Mouse (Mus musculus) c-Kit-positive CD71-positive TER-119-negative erythroid progenitor cells, embryonic 14.5 days (primary cell): ENCODE measurements around the gene Limd1.

Source experiments
- DNase-seq: peaks from one replicate; pipeline ENCODE4 v3.0.0-alpha.2; 2013; ENCODE audit warnings: low read depth

Limd1 gene

DNA sequence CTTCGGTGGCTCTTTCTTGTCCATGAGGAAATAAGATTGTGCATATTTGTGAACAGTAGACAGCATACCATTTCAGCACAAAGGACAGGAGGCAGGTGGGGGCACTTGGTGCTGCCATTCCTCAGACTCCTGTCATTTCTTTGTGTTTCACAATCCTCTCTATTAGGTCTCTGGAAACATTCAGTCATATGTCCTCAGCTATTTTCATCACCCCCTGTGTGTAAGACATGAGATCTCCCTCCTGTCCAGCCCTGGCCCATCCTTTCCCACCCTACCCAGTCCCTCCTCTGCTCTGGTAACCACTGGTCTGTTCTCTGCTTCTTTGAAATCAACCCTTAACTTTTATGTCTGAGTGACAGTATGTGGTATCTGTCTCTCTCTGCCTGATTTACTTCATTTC lies 5.1 kb downstream of the Limd1 start:
- DNase-seq: no peak

- DNase-seq: no peak
Measured at GRCm38 (mm10) chr9:123484830-123485229, 6.3 kb downstream of the Limd1 start.

DNA sequence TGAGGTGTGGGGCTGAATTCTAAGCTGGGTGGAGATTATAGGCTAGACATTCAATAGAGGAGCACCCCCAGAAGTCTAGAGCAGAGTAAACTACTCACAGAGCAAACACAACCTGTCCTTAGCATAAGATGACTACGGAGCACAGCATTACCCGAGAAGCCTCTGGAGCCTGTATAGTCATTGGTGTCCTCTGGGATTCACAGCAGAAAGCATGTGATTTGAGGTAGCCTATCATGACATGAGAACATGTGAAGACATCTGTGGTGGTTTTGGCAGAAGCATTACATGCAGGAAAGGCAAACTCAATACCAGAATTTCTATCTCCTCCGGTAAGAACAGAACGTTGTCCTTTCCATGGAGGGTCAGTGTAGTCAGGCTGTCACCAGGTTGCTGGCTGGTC lies 7.1 kb downstream of the Limd1 start:
- no peak for DNase-seq

DNA sequence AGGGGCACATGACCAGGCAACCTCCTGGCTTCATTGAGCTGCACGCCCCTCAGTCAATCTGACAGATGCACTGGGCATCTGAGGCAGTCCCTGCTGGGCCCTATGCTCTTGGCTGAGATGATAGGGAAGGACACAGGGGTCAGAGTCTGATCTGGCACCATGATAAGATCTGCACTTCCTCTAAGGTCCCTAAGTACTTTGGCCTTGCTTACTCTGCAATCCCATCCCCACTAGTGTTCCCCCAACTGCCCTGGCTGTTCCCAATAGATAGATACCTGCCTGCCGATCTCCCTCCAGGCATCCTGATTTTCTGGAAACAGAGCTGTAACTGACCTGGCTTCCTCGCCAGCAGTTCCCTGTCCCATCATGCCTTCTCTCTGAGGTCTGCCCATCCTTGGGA lies 8.1 kb downstream of the Limd1 start:
- DNase-seq: no peak

- DNase-seq: no peak
Measured at GRCm38 (mm10) chr9:123489073-123489472, 10.6 kb downstream of the Limd1 start.

GRCm38 (mm10) chr9:123489727-123490343 lies 11.3 kb downstream of the Limd1 start:
- DNase-seq: no peak

GRCm38 (mm10) chr9:123490930-123491329 lies 12.4 kb downstream of the Limd1 start:
- no peak for DNase-seq

DNA sequence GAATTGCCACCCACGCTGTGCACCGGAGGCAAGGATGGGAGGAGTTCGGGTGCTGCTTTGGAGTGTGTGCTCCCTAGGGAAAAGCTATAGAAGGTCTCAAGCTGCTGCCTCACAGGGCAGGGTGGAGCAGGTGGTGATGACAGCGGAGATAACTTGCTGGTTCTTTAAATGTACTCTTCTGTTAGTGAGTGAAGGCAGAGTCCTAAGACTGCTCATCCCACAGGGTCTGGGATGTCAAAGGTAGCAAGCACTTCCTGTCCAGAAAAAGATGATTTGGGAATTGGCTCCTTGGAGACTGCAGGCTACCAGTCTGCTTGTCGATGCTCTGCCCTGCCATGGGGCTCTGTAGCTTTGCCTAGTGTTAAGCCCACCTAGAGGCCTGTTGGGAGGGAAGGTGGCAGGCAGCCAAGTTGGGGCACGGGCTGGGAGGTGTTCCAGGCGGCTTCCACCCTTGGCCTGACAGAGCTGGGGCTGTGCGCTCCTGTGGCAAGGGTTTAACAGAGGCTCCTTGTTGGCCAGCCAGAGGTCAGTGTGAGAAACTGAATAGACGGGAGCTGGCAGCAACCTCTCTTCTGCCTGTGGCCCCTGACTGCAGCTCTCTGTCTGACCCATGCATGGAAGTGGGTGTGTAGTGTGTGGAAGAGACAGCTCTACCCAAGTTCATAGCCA lies 13.5 kb downstream of the Limd1 start:
- no peak for DNase-seq

DNA sequence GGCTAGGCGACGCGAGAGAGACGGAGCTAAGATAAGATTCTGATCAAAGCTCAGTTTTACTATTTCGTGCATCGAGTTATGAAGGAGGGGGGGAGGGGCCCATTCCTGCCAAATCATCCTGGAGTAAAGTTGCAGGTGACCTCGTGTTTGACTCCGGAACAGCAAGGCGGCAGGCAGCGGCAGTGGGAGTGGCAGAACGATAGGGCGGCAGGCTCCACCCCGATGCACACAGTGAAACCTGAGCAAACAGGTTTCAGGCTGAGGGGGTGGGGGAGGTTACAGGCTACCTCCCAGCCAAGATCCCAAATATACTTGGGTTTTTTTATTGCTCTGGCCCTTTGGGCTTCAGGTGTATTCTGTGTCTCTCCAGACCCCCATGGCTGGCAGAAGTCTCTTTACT lies 18.2 kb downstream of the Limd1 start:
- DNase-seq: no peak

GRCm38 (mm10) chr9:123497906-123498305 lies 19.4 kb downstream of the Limd1 start:
- no peak for DNase-seq

DNA sequence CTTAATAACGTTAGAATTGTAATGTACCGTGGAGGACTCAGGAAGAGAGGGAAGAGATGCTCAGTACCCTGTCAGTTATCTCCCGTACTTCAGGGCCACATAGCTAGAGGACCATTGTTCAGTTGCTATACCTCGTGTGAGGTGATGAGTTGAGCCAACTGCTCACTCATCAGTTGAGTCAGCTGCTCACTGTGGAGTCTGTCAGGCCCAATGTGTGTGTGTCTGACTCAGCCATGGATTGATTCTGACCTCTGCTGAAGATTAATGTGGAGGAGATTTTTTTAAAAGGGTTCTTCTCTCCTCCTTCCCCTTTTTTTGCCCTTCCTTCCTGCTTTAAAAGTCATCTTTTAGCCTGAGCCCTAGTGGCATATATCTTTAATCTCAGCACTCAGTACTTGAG lies 22.0 kb downstream of the Limd1 start:
- DNase-seq: no peak

- DNase-seq: no peak
Measured at GRCm38 (mm10) chr9:123503171-123503834, 24.8 kb downstream of the Limd1 start.

DNA sequence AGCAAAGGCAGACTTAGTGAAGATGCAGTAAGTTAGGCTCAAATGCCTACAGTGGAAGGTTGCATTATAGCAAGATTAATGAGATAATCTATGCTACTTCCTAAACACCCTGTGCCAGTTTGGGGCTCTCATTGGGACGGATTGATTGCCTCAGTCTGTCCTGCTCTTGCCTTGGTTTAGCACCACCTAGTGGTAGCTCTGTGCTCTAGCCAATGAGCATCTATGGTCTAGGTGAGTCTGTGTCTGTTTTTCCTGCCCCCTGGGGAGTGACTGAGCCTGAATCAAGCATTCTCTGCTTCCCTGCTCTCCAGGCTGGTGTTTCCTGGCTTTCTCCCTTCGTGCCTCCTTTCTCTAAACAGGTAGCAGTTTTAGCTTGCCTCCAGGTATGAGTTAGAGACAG lies 25.8 kb downstream of the Limd1 start:
- DNase-seq: peak; percentile 64

DNA sequence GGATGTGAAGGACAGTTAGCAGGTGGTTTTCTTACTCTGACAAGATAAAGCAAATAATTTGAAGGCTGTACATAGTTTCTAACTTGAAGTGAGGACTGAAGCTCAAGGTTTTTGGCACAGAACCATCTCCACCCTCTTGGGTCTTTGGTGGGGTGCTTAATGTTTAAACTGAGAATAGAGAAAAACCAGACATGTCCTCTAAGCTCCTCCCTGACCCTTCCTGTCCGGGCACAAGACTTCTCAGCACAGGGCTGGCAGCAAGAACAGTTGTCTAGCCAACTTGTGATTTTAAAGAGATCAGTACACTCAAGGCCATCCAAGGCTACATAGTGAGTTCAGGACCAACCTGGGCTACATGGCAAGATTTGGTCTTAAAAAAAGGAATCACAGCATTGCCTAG lies 27.1 kb downstream of the Limd1 start:
- DNase-seq: no peak

GRCm38 (mm10) chr9:123506270-123507146 lies 28.0 kb downstream of the Limd1 start:
- no peak for DNase-seq

GRCm38 (mm10) chr9:123507380-123507779 lies 28.9 kb downstream of the Limd1 start:
- no peak for DNase-seq

DNA sequence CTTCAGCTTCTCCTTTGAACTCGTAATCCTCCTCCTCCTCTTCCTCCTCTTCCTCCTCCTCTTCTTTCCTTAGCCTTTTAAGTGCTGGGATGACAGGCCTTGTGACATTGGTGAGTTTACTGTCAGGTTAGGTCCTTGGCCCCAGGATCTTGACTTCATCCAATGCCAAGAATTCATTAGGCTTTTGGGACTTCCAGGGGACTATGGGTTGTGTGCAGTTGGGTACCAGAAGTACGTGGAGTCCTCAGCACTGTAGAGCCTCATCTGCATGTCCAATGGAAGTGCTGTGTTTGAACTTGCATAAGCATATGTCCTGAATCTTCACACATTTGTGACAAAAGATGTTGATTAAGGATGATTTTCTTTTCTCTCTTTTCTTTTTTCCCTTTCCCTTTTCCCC lies 30.5 kb downstream of the Limd1 start:
- DNase-seq: no peak

DNA sequence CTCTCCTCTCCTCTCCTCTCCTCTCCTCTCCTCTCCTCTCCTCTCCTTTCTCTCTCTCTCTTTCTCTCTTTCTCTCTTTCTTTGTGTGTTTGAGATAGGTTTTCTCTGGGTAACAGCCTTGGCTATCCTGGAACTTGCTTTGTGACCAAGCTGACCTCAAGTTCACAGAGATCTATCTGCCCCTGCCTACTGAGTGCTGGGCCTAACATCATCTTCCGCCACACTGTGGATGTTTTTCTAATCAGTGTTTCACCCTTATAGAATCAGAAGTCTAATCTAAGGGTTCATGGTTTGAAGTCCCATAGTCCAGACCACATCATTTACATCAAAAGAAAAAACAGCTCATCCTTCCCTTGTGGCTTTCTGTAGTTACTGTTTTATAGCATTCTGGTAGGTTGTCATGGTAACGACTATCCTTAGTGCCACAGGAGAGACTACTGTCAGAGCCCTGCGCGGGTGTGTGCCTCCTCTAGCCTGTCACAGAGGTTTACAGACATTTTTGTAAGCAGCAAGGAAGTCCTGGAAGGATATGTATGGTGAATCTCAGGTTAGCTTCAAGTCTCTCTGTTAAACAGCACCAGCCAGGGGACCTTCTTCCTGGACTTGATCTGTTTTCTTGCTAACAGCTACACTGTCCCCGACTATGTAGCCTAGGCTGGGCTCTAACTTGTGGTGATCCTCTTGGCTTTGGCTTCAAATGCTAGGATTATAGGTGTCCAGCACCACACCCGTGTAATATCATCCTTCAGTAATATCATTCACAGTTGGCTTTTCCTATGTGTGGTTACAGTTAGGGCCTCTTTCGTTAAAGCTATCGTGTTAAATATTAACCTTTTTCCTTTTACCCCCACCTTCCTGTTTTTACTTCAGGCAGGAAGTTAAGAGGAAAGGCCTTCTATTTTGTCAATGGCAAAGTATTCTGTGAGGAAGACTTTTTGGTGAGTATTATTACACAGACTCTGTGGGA lies 31.4 kb downstream of the Limd1 start:
- DNase-seq: no peak

GRCm38 (mm10) chr9:123510926-123511325 lies 32.4 kb downstream of the Limd1 start:
- DNase-seq: no peak

DNA sequence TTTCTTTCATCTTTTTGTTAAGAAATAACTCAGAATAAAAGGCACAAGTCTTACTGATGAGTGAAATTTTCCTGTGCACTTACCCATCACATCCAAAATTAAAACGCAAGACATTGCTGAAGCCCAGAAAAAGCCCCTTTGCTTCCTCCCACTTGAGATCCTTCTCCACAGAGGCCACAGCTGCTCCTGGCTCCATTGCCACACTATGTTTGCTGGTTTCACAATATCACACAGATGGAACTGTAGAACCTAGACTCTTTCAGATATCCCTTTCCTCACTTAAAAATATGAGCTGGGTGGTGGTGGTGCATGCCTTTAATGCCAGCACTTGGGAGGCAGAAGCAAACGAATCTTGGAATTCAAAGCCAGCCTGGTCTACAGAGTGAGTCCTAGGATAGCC lies 34.0 kb downstream of the Limd1 start:
- DNase-seq: no peak

- no peak for DNase-seq
Measured at GRCm38 (mm10) chr9:123515087-123515486, 36.6 kb downstream of the Limd1 start.
